Mouse (Mus musculus) hindbrain, embryonic 10.5 days (tissue): Measurements from ENCODE around the gene Pik3r3. TPM values are rescaled to one million over a fixed set of nuclear protein-coding genes. Genes with fewer than 3 reads are reported as not detected.

ENCODE experiments used
- DNase-seq: peaks from one replicate; pipeline ENCODE4 v3.0.0-alpha.2; 2017; ENCODE audit warnings: low spot score
- H3K27ac ChIP-seq: fragments of 300-500 bp; sonication (generic); 2 replicates; pipeline ENCODE4 v1.5.1; 2016; ENCODE audit warnings: mild to moderate bottlenecking, moderate library complexity
- H3K27me3 ChIP-seq: fragments of 300-500 bp; sonication (generic); 2 replicates; pipeline ENCODE4 v1.6.1; 2016; ENCODE audit warnings: mild to moderate bottlenecking; ENCODE audit not compliant: poor library complexity, insufficient read depth, severe bottlenecking
- H3K36me3 ChIP-seq: fragments of 300-500 bp; sonication (generic); 2 replicates; pipeline ENCODE4 v1.6.1; 2016; ENCODE audit warnings: mild to moderate bottlenecking, moderate library complexity
- H3K4me1 ChIP-seq: fragments of 300-500 bp; sonication (generic); replicated peaks from 2 replicates; pipeline ENCODE4 v1.6.1; 2016; ENCODE audit warnings: mild to moderate bottlenecking
- H3K4me3 ChIP-seq: fragments of 300-500 bp; sonication (generic); 2 replicates; pipeline ENCODE4 v1.5.1; 2016; ENCODE audit warnings: mild to moderate bottlenecking, moderate library complexity
- H3K9me3 ChIP-seq: fragments of 300-500 bp; sonication (generic); 2 replicates; pipeline ENCODE4 v1.6.1; 2016; ENCODE audit warnings: mild to moderate bottlenecking, moderate library complexity
- WGBS: fragments of 180-500 bp; shearing (Covaris S2); methylation state at CpG from one replicate; pipeline ENCODE4 v1.1.7; 2016; 5-methylcytosine and 5-hydroxymethylcytosine counted together
- polyA plus RNA-seq: library from polyadenylated mRNA; unstranded; fragments of >200 nt; fragmentation: Nextera tagmentation; extraction: Ambion mirVana; gene quantifications from 2 replicates; pipeline ENCODE4 v1.2.1, GENCODE M21; 2016

The Pik3r3 gene
- polyA plus RNA-seq, 1 experiment from 2014 or later, result 57.3 TPM

GRCm38 (mm10) chr4:116342119-116342518, 120.7 kb downstream of the Pik3r3 start:
- Histone ChIP-seq H3K36me3 (0 out of 2 replicates have a peak, but pooled peaks cover 4% of the 10 kb centered on the region), H3K27ac (no peak overlapping the region), H3K4me1 (no peaks in the 10 kb centered on the region), H3K9me3 (no peaks in the 10 kb centered on the region), H3K27me3 (no peaks in the 10 kb centered on the region), H3K4me3 (no peak overlapping the region)
- DNase-seq, result peak; percentile 11

GRCm38 (mm10) chr4:116352496-116352895, 131.1 kb downstream of the Pik3r3 start:
- Histone ChIP-seq H3K27me3 (no peaks in the 10 kb centered on the region), H3K4me1 (no peaks in the 10 kb centered on the region), H3K9me3 (no peaks in the 10 kb centered on the region), H3K27ac (no peak overlapping the region), H3K36me3 (peaks cover 10% of the 10 kb centered on the region), H3K4me3 (no peak overlapping the region)
- DNase-seq, result no peak
- WGBS, result 92% methylated on average over 3 of the region's 3 CpGs

Other genes starting within 250 kb of the Pik3r3 start
- gene Faah, start 203.7 kb upstream of the Pik3r3 start, polyA plus RNA-seq, result 2.6 and 4.4 TPM in 2 replicates
- gene Nsun4, start 167.7 kb upstream of the Pik3r3 start, polyA plus RNA-seq, result 18.0 and 19.6 TPM in 2 replicates
- 453 and 461 TPM in 2 replicates for gene Uqcrh, start 146.5 kb upstream of the Pik3r3 start, polyA plus RNA-seq
- 68.2 and 78.6 TPM in 2 replicates for gene Lrrc41, start 146.3 kb upstream of the Pik3r3 start, polyA plus RNA-seq
- gene Rad54l, start 97.9 kb upstream of the Pik3r3 start, polyA plus RNA-seq, result 57.3 and 75.4 TPM in 2 replicates
- gene Pomgnt1, start 97.8 kb upstream of the Pik3r3 start, polyA plus RNA-seq, result 51.9 and 55.0 TPM in 2 replicates
- gene Lurap1, start 70.3 kb upstream of the Pik3r3 start, polyA plus RNA-seq, result 2.1 and 2.2 TPM in 2 replicates
- gene Tspan1, start 54.0 kb upstream of the Pik3r3 start, polyA plus RNA-seq, result 0.26 TPM in 1 of 2 replicates, not detected in the other
- not detected in 2 replicates for gene 1700042G07Rik, start 48.2 kb upstream of the Pik3r3 start, polyA plus RNA-seq
- not detected in 2 replicates for gene Gm49337, start 48.2 kb upstream of the Pik3r3 start, polyA plus RNA-seq
- 17.6 and 19.5 TPM in 2 replicates for gene Mast2, start 242.6 kb downstream of the Pik3r3 start, polyA plus RNA-seq